Mouse (Mus musculus): Measurements from ENCODE around the gene Rad17. TPM values are rescaled to one million over a fixed set of nuclear protein-coding genes. Genes with fewer than 3 reads are reported as not detected.
A peak's percentile ranks its signal among the peaks of the same experiment; 100 is the strongest.

The Rad17 gene
- polyA plus RNA-seq, 1 experiment, result 15.7 TPM

DNA sequence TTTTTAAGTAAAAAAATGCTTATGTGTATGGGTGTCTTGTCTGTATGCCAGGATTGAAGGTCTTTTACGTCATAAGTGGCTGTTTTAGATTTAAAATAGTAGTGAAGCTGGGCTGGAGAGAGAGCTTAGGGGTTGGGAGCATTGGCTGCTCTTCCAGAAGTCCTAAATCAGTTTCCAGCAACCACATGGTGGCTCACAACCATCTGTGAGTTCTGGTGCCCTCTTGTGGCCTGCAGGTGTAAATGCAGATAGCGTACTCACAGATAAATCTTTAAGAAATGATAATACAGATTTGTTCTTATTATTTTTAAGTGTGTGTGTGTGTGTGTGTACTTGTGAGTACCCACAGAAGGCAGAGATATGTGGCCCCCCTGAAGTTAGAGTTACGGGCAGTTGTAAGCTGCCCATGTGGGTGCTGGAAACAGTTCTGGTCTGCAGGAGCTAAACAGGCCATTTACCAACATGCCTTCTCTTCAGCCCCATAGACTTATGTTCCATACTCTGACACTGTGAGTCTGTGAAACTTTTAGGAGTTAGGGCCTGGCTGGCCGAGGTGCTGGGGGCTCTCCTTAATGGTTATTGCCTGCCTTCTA lies 9.1 kb upstream of the Rad17 start:
- TF ChIP-seq CTCF (IDR thresholded peaks at IDR 0.05; ENCODE audit: borderline replicate concordance, extremely low read depth, insufficient read depth, insufficient read length), result peak; percentile 83
- TF ChIP-seq POLR2A (IDR thresholded peaks at IDR 0.05; ENCODE audit: borderline replicate concordance, extremely low read depth, insufficient read depth, insufficient read length, poor library complexity, severe bottlenecking), result no peak
- DNase-seq (ENCODE audit: low read depth), result peak; percentile 86

DNA sequence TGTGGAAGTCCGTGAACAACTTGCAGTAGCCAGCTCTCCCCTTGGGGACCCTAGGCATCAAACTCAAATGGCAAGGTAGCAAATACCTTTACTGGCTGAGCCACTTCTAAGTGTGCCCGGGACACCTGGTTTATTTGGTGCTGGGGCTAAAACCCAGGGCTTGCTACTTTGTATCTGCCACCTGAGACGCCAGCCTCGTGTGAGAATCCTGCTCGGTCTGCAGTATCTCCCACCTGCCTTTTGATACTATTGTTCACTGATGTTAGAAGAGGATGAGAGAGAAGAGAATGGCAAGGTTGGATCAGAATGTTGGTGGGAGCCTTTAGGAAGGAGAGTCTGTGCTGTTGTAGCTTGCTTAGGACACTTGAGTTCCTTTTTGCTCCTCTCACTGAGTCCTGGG lies 7.2 kb upstream of the Rad17 start:
- TF ChIP-seq POLR2A (IDR thresholded peaks at IDR 0.05; ENCODE audit: borderline replicate concordance, extremely low read depth, insufficient read depth, insufficient read length, poor library complexity, severe bottlenecking) (no peak), CTCF (IDR thresholded peaks at IDR 0.05; ENCODE audit: borderline replicate concordance, extremely low read depth, insufficient read depth, insufficient read length) (no peak)
- DNase-seq (ENCODE audit: low read depth), result no peak

DNA sequence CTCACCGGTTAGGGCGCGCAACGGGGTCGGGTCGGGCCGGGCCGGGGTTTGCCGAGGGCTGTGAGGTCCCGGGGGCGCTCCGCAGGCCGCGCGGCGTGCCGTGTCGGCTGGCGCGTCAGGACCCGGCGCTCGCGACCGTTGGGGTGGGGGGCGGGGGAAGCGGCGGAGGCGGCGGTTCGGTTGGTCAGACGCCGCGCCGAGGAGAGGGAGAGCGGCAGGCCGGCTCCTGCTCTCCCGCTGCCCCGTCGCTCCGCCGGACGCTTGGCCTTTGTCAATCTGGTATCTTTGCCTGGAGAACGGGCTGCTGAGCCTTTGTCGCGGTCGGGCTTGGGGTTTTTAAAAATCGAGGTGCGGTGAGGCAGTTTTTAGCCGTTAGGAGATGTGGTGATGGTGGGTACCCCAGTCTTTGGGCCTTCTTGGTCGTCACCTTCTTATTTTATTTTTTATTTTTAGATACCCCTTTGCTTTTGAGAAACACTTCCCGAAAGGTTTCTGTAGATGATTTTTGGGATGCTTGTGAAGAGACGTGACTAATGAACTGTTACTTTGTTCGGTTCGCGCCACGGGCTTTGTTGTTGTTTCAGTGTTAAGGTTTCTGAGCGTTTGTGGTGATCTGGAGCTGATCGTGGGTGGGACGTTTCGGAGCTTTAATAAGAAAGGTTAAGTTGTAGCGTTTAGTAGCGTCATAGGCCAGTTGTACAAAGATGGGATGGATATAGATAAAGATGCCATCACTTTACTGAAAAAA lies 762 bp upstream of the Rad17 start, which contains the start of gene Taf9:
Gene Taf9, plus strand, starts transcription at position 141 of the 748 bp plus-strand sequence.
- no peak for DNase-seq (ENCODE audit: low read depth)
- TF ChIP-seq POLR2A (IDR thresholded peaks at IDR 0.05; ENCODE audit: borderline replicate concordance, extremely low read depth, insufficient read depth, insufficient read length, poor library complexity, severe bottlenecking) (no peak), CTCF (IDR thresholded peaks at IDR 0.05; ENCODE audit: borderline replicate concordance, extremely low read depth, insufficient read depth, insufficient read length) (no peak)

- no peak for TF ChIP-seq CTCF (IDR thresholded peaks at IDR 0.05; ENCODE audit: borderline replicate concordance, extremely low read depth, insufficient read depth, insufficient read length)
- no peak for DNase-seq (ENCODE audit: low read depth)
These were observed 2.6 kb downstream of the Rad17 start for GRCm38 (mm10) chr13:100648223-100648622.

DNA sequence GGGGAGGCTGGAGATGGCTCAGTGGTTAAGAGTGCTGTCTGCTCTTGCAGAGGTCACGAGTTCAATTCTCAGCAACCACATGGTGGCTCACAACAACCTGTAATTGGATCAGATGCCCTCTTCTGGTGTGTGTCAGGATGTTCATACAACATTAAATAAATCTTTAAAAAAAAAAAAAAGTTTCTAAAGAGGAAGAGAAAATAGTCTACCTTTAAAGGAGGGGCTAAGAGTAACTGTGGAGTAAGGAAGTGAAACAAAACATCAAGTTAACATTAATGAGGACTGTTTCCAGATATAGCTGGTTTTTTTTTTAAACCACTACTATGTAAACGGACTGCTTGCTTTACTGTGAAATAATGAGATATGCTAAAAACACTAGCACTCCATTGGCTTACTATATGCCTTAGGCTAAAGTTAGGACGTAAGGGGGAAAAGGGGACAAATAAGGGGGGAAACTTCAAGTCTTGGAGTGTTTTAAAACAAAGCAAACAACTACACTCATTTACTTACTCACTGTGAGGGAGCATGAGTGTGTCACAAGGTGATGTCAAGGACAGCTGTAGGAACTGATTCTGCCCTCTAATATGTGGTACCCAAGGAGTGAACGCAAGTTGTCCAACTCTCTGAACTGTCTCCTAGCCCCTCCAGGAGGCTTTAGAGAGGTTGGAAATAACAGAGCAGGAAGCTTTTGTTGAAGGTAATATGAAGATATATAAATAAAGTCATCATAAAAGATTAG lies 8.2 kb downstream of the Rad17 start:
- TF ChIP-seq POLR2A (IDR thresholded peaks at IDR 0.05; ENCODE audit: borderline replicate concordance, extremely low read depth, insufficient read depth, insufficient read length, poor library complexity, severe bottlenecking), result no peak
- no peak for TF ChIP-seq CTCF (IDR thresholded peaks at IDR 0.05; ENCODE audit: borderline replicate concordance, extremely low read depth, insufficient read depth, insufficient read length)
- no peak for DNase-seq (ENCODE audit: low read depth)

- no peak for DNase-seq (ENCODE audit: low read depth)
- TF ChIP-seq POLR2A (IDR thresholded peaks at IDR 0.05; ENCODE audit: borderline replicate concordance, extremely low read depth, insufficient read depth, insufficient read length, poor library complexity, severe bottlenecking) (no peak), CTCF (IDR thresholded peaks at IDR 0.05; ENCODE audit: borderline replicate concordance, extremely low read depth, insufficient read depth, insufficient read length) (no peak)
These were observed 16.7 kb downstream of the Rad17 start for GRCm38 (mm10) chr13:100634106-100634691.

DNA sequence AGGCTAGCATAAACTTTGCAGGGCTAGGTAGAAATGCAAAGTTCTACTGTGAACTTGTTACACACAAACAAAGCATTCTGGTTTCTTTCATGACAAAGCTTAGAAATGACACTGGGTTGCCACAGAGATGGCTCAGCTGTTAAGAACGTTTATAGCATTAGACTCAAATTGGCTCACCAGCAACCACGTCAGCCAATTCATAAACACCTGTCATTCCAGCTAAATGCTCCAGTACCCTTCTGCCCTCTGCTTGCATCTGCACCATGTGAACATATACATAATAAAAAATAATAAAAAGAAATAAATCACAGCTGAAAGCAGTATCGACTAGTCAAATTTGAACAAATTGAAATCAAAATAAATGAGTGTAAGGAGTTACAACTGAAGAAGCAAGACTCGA lies 28.6 kb downstream of the Rad17 start:
- DNase-seq (ENCODE audit: low read depth), result no peak
- no peak for TF ChIP-seq POLR2A (IDR thresholded peaks at IDR 0.05; ENCODE audit: borderline replicate concordance, extremely low read depth, insufficient read depth, insufficient read length, poor library complexity, severe bottlenecking)
- no peak for TF ChIP-seq CTCF (IDR thresholded peaks at IDR 0.05; ENCODE audit: borderline replicate concordance, extremely low read depth, insufficient read depth, insufficient read length)

- DNase-seq (ENCODE audit: low read depth), result no peak
These were observed 33.3 kb downstream of the Rad17 start for GRCm38 (mm10) chr13:100617583-100617982.

DNA sequence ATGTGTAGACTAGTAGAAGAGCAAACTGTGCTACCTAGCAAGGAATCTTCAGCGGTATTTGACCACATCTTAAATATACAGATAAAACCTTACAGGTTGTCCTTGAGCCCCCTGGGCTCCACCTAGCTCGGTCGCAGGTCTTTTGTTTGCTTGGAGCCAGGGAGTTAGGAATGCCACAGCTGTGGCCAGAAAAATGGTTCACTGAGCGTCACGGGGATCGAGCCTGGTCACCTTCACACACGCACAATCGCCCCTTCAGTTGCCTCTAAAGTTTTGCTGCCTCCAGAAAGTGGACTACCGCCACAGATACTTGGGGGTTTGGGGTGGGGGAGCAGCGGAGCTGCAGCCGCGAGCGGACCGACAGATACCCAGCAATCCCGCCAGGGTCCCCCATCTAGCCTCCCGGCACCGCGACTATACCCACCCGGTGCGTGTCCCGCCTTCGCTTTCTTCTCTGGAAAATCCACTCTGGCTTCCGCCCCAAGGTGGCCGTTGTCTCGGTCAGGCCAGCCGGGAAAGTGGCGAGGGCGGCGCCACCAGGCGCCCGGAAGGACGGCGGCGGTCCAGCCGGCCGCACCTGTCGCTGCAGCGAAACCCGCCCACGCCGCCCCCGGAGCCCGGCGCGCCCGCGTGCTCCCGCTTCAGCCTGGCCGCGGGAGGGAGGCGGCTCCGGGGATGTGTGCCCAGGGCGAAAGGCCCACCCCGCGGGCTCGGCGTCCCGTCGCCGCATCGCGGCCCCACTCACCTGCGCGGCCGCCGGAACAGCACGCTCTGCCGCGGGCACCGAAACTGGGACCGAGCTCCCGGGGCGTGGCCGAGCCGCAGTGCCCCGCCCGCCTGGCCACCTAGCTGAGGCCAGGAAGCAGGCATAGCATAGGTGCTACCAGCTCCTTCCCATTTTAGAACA lies 34.4 kb downstream of the Rad17 start, which contains the start of gene Marveld2:
Gene Marveld2, minus strand, starts transcription at position 791 of the 907 bp plus-strand sequence.
- no peak for TF ChIP-seq POLR2A (IDR thresholded peaks at IDR 0.05; ENCODE audit: borderline replicate concordance, extremely low read depth, insufficient read depth, insufficient read length, poor library complexity, severe bottlenecking)
- DNase-seq (ENCODE audit: low read depth), result peak; percentile 13

More at GRCm38 (mm10) chr13:100617583-100617982, 33.3 kb downstream of the Rad17 start:
- TF ChIP-seq CTCF (IDR thresholded peaks at IDR 0.05; ENCODE audit: borderline replicate concordance, extremely low read depth, insufficient read depth, insufficient read length) (no peak), POLR2A (IDR thresholded peaks at IDR 0.05; ENCODE audit: borderline replicate concordance, extremely low read depth, insufficient read depth, insufficient read length, poor library complexity, severe bottlenecking) (no peak)

- DNase-seq (ENCODE audit: low read depth), result no peak
- TF ChIP-seq CTCF (IDR thresholded peaks at IDR 0.05; ENCODE audit: borderline replicate concordance, extremely low read depth, insufficient read depth, insufficient read length) (no peak), POLR2A (IDR thresholded peaks at IDR 0.05; ENCODE audit: borderline replicate concordance, extremely low read depth, insufficient read depth, insufficient read length, poor library complexity, severe bottlenecking) (no peak)
These were observed 37.9 kb downstream of the Rad17 start for GRCm38 (mm10) chr13:100612903-100613302.

All from brain, embryonic 14.5 days (tissue).